Mouse (Mus musculus) left cerebral cortex, adult 18-20 months (tissue): Measurements from ENCODE around the gene Stt3b. TPM values are rescaled to one million over a fixed set of nuclear protein-coding genes. Genes with fewer than 3 reads are reported as not detected.

ENCODE experiments used
- DNase-seq, 2 experiments: peaks; one replicate each; pipeline ENCODE4 v3.0.0; 2021 to 2022; ENCODE audit warnings: low spot score in 2 of 2, mixed read lengths in 1 of 2
- total RNA-seq, 2 experiments: library from RNA; stranded (reverse); gene quantifications; 2 replicates each; pipeline ENCODE4 v1.2.3; 2021

Stt3b gene
- total RNA-seq, 2 experiments from 2014 or later, result 88.3 to 89.1 TPM

DNA sequence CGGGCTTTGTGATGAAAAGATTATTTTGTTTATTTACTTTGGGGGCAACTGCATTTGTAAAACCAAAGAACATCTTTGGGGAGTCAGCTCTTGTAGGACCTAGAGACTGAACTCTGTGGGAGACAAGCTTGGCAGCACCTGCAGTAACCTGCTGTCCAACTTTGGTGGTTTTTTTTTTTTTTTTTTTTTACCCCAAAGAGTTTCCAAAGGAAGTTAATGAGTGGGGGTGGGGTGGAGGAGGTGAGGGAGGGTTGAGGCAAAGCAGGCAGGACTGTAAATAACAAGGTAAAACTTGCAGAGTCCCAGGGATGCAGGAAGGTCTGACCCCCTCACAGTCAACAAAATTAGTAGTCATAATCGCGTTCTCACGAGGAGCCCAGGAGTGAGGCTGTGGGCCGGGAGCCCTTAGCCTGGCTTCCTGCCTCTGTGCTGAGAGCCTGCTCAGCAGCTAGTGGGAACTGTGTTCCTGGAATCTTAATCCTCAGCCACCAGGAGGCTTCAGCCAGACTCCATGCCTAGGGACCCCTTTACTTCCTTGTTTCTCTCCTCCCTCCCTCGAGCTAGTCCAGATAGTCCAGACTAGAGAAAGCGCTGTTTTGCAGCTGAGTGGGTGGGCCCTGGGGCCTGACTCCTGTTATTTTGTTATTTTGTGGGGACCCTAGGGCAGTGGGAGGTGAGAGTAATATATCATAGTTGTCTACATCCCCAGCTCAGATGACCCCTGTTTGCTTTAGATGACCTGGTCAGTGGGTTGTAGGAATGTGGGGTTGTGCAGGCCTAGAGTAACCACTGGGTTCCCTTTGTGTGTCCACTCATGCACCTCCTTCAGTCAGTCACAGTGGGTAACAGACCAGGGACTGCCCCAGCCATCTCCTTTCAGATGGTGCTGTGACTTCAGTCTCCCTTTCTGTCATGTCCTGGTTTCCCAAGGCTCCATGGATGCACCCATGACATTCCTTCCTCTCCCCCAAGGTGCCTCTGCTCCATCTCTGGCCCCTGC lies 95.3 kb downstream of the Stt3b start:
- DNase-seq, result no peak

- no peak for DNase-seq
Measured at GRCm38 (mm10) chr9:115213755-115214264, 96.4 kb downstream of the Stt3b start.

DNA sequence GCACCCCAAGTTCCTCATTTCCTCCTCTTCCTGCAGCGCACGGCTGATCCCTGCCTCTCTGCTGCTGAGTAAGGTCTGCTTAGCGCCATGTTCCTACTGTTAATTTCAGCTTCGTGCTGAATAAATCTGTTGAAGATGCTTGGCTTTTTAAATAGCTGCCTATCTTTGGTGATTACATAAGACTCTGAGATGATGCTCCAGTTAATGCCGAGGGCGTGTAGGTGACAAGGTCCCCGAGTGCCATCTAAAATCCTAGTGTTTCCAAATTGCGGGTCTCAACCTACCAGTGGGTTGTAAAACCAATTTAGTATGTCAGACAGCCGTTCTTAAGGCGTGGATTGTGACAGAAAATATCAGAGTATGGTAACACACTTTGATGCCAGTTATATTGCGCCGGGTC lies 99.7 kb downstream of the Stt3b start:
- DNase-seq, result no peak

GRCm38 (mm10) chr9:115209737-115210136 lies 100.5 kb downstream of the Stt3b start:
- no peak for DNase-seq

DNA sequence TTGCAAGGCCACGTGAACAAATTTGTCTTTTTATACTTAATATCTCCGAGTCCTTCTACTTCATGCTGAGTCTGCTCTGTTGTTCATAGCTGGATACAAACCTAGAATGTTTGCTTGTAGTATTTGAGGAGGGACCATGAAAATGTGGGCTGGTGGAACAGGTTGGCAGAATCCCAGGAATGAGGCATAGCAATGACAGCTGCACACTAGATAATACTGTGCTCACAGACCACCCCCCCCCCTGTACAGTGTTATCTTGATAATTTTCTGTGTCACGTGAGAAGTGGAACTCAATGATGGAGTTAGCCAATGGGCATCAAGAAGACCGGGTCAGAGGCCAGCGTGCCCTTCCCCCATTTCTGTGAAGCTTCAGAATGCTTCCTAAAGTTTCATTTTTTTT lies 104.0 kb downstream of the Stt3b start:
- DNase-seq, result no peak

DNA sequence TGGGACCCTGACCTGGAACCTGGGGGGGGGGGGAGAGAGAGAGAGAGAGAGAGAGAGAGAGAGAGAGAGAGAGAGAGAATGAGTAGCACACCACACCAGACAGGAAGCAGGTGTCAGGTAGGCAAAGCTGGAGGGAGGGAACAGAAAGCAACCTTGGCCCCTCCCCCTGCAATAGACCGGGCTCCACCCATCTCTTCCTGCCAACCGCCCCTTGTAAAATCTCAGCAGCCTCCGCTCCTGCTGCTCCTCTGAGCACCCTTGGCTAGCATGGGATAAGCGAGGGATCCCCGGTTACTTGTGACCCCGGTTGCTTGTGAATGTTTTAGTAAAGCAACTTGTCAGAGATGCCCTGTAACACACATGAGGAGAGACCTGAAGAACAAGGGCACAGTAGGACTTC lies 104.7 kb downstream of the Stt3b start:
- peak in 1 of 2 experiments; percentile 21 for DNase-seq

GRCm38 (mm10) chr9:115203136-115203535 lies 107.1 kb downstream of the Stt3b start:
- no peak for DNase-seq

GRCm38 (mm10) chr9:115201264-115201663 lies 109.0 kb downstream of the Stt3b start:
- DNase-seq, result no peak

GRCm38 (mm10) chr9:115200166-115200862 lies 109.9 kb downstream of the Stt3b start:
- peak in 1 of 2 experiments; percentile 22 for DNase-seq

GRCm38 (mm10) chr9:115197082-115197481 lies 113.1 kb downstream of the Stt3b start:
- no peak for DNase-seq

DNA sequence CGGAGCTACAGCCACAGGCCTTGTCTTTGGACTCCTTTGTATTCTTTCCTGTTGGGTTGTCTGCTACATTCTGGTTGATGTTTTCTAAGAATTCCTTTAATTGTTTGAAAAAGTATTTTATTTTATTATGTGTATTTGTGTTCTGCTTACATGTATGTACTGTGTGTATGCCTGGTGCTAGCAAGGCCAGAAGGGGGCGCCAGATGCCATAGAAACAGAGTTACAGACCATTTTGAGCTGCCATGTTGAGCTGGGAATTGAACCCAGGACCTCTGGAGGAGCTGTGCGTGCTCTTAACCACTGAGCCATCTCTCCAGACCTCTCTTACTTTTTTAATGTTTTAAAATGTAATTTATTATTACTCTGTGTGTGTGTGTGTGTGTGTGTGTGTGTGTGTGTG lies 117.3 kb downstream of the Stt3b start:
- no peak for DNase-seq
